Mouse (Mus musculus): Measurements from ENCODE around the gene Sh3tc1. TPM values are rescaled to one million over a fixed set of nuclear protein-coding genes. Genes with fewer than 3 reads are reported as not detected.

Sh3tc1 gene
- polyA plus RNA-seq, 1 experiment from 2014 or later: 9.2 TPM

- 62% methylated on average over 7 of the region's 7 CpGs for WGBS
- H3K9me3 ChIP-seq: no peaks in the 10 kb centered on the region
- H3K27me3 ChIP-seq (replicated peaks): peaks cover 12% of the 10 kb centered on the region
- no peak overlapping the region for H3K9ac ChIP-seq
- H3K27ac ChIP-seq (replicated peaks): no peak overlapping the region
- H3K4me2 ChIP-seq: no peak overlapping the region
- H3K4me1 ChIP-seq: no peaks in the 10 kb centered on the region
- no peak for ATAC-seq (ENCODE audit: extremely low read depth, insufficient number of reproducible peaks, low FRiP score, low TSS enrichment)
- no peak overlapping the region for H3K4me3 ChIP-seq
- no peaks in the 10 kb centered on the region for H3K36me3 ChIP-seq
Observed at GRCm38 (mm10) chr5:35751016-35751415, 11.2 kb upstream of the Sh3tc1 start.

GRCm38 (mm10) chr5:35750026-35750425, 10.2 kb upstream of the Sh3tc1 start:
- WGBS: 82% methylated on average over 1 of the region's 1 CpGs
- peaks cover 7% of the 10 kb centered on the region; the same call in 1 of the 2 replicates for H3K27me3 ChIP-seq (replicated peaks)
- ATAC-seq (ENCODE audit: extremely low read depth, insufficient number of reproducible peaks, low FRiP score, low TSS enrichment): no peak

GRCm38 (mm10) chr5:35749416-35749815, 9.6 kb upstream of the Sh3tc1 start:
- no peak overlapping the region for H3K27ac ChIP-seq (replicated peaks)
- WGBS: 59% methylated on average over 3 of the region's 3 CpGs
- peaks cover 4% of the 10 kb centered on the region; the same call in 1 of the 2 replicates for H3K27me3 ChIP-seq (replicated peaks)
- H3K4me3 ChIP-seq: no peak overlapping the region
- H3K4me1 ChIP-seq: no peaks in the 10 kb centered on the region
- no peaks in the 10 kb centered on the region for H3K36me3 ChIP-seq
- no peak for ATAC-seq (ENCODE audit: extremely low read depth, insufficient number of reproducible peaks, low FRiP score, low TSS enrichment)
- no peaks in the 10 kb centered on the region for H3K9me3 ChIP-seq
- H3K4me2 ChIP-seq: no peak overlapping the region
- no peak overlapping the region for H3K9ac ChIP-seq

More at GRCm38 (mm10) chr5:35750026-35750425, 10.2 kb upstream of the Sh3tc1 start:
- no peak overlapping the region for H3K9ac ChIP-seq
- H3K9me3 ChIP-seq: no peaks in the 10 kb centered on the region
- H3K27ac ChIP-seq (replicated peaks): no peak overlapping the region
- no peak overlapping the region for H3K4me2 ChIP-seq
- H3K4me1 ChIP-seq: no peaks in the 10 kb centered on the region
- H3K4me3 ChIP-seq: no peak overlapping the region
- no peaks in the 10 kb centered on the region for H3K36me3 ChIP-seq

GRCm38 (mm10) chr5:35746910-35747309, 7.1 kb upstream of the Sh3tc1 start:
- Histone ChIP-seq H3K9ac (no peak overlapping the region), H3K27ac (replicated peaks) (no peak overlapping the region), H3K4me1 (no peaks in the 10 kb centered on the region), H3K4me3 (no peak overlapping the region), H3K36me3 (no peaks in the 10 kb centered on the region), H3K9me3 (no peaks in the 10 kb centered on the region), H3K4me2 (no peak overlapping the region), H3K27me3 (replicated peaks) (0 out of 2 replicates have a peak, but pooled peaks cover under 1% of the 10 kb centered on the region)
- no peak for ATAC-seq (ENCODE audit: extremely low read depth, insufficient number of reproducible peaks, low FRiP score, low TSS enrichment)
- 25% methylated on average over 4 of the region's 4 CpGs for WGBS

GRCm38 (mm10) chr5:35745406-35745805, 5.6 kb upstream of the Sh3tc1 start:
- Histone ChIP-seq H3K4me1 (peaks cover 11% of the 10 kb centered on the region), H3K27ac (replicated peaks) (no peak overlapping the region), H3K4me2 (no peak overlapping the region), H3K36me3 (no peaks in the 10 kb centered on the region), H3K9ac (no peak overlapping the region), H3K4me3 (no peak overlapping the region), H3K9me3 (no peaks in the 10 kb centered on the region), H3K27me3 (replicated peaks) (peaks cover 12% of the 10 kb centered on the region; the same call in 1 of the 2 replicates)
- 74% methylated on average over 5 of the region's 5 CpGs for WGBS
- ATAC-seq (ENCODE audit: extremely low read depth, insufficient number of reproducible peaks, low FRiP score, low TSS enrichment): no peak

GRCm38 (mm10) chr5:35743990-35744722, 4.4 kb upstream of the Sh3tc1 start:
- Histone ChIP-seq H3K4me3 (no peak overlapping the region), H3K36me3 (no peaks in the 10 kb centered on the region), H3K27me3 (replicated peaks) (peaks cover 21% of the 10 kb centered on the region; the same call in 1 of the 2 replicates), H3K4me2 (no peak overlapping the region), H3K9ac (no peak overlapping the region), H3K27ac (replicated peaks) (no peak overlapping the region), H3K9me3 (no peaks in the 10 kb centered on the region), H3K4me1 (peaks cover 23% of the 10 kb centered on the region)
- WGBS: 72% methylated on average over 7 of the region's 7 CpGs
- ATAC-seq (ENCODE audit: extremely low read depth, insufficient number of reproducible peaks, low FRiP score, low TSS enrichment): no peak

GRCm38 (mm10) chr5:35743238-35743951, 3.6 kb upstream of the Sh3tc1 start:
- no peak overlapping the region for H3K27ac ChIP-seq (replicated peaks)
- no peaks in the 10 kb centered on the region for H3K36me3 ChIP-seq
- no peak overlapping the region for H3K4me3 ChIP-seq
- no peak overlapping the region for H3K9ac ChIP-seq
- WGBS: 68% methylated on average over 8 of the region's 8 CpGs
- no peaks in the 10 kb centered on the region for H3K9me3 ChIP-seq
- peaks cover 31% of the 10 kb centered on the region for H3K4me1 ChIP-seq
- ATAC-seq (ENCODE audit: extremely low read depth, insufficient number of reproducible peaks, low FRiP score, low TSS enrichment): no peak
- no peak overlapping the region for H3K4me2 ChIP-seq
- H3K27me3 ChIP-seq (replicated peaks): peaks cover 24% of the 10 kb centered on the region; the same call in 1 of the 2 replicates

GRCm38 (mm10) chr5:35741225-35741820, 1.5 kb upstream of the Sh3tc1 start:
- H3K4me1 ChIP-seq: peaks cover 50% of the 10 kb centered on the region
- WGBS: 48% methylated on average over 13 of the region's 13 CpGs
- no peak overlapping the region for H3K9ac ChIP-seq
- H3K36me3 ChIP-seq: no peaks in the 10 kb centered on the region
- no peak overlapping the region for H3K4me2 ChIP-seq
- no peaks in the 10 kb centered on the region for H3K9me3 ChIP-seq
- H3K27me3 ChIP-seq (replicated peaks): peaks cover 24% of the 10 kb centered on the region; the same call in 1 of the 2 replicates
- ATAC-seq (ENCODE audit: extremely low read depth, insufficient number of reproducible peaks, low FRiP score, low TSS enrichment): no peak
- H3K4me3 ChIP-seq: no peak overlapping the region
- H3K27ac ChIP-seq (replicated peaks): no peak overlapping the region

- no peak for ATAC-seq (ENCODE audit: extremely low read depth, insufficient number of reproducible peaks, low FRiP score, low TSS enrichment)
- no peak overlapping the region for H3K27ac ChIP-seq (replicated peaks)
- no peak overlapping the region for H3K4me2 ChIP-seq
- H3K36me3 ChIP-seq: no peaks in the 10 kb centered on the region
- H3K9me3 ChIP-seq: no peaks in the 10 kb centered on the region
- H3K4me1 ChIP-seq: peaks cover 50% of the 10 kb centered on the region
- H3K4me3 ChIP-seq: no peak overlapping the region
- H3K27me3 ChIP-seq (replicated peaks): peaks cover 26% of the 10 kb centered on the region; the same call in 1 of the 2 replicates
- WGBS: 19% methylated on average over 10 of the region's 10 CpGs
- H3K9ac ChIP-seq: no peak overlapping the region
Observed at GRCm38 (mm10) chr5:35740716-35741115, 929 bp upstream of the Sh3tc1 start.

- no peak overlapping the region for H3K27ac ChIP-seq (replicated peaks)
Observed at GRCm38 (mm10) chr5:35739005-35739404, 782 bp downstream of the Sh3tc1 start.

GRCm38 (mm10) chr5:35737231-35737901, 2.4 kb downstream of the Sh3tc1 start:
- H3K4me2 ChIP-seq: peak overlapping the region; percentile 36
- no peak for ATAC-seq (ENCODE audit: extremely low read depth, insufficient number of reproducible peaks, low FRiP score, low TSS enrichment)

More at GRCm38 (mm10) chr5:35739005-35739404, 782 bp downstream of the Sh3tc1 start:
- H3K9me3 ChIP-seq: no peaks in the 10 kb centered on the region
- no peak overlapping the region for H3K9ac ChIP-seq
- WGBS: 81% methylated on average over 2 of the region's 2 CpGs
- no peak overlapping the region for H3K4me3 ChIP-seq
- peaks cover 28% of the 10 kb centered on the region; the same call in 1 of the 2 replicates for H3K27me3 ChIP-seq (replicated peaks)
- H3K4me1 ChIP-seq: peaks cover 50% of the 10 kb centered on the region
- H3K4me2 ChIP-seq: peak overlapping the region; percentile 40; the same call in 1 of the 2 replicates
- ATAC-seq (ENCODE audit: extremely low read depth, insufficient number of reproducible peaks, low FRiP score, low TSS enrichment): no peak
- no peaks in the 10 kb centered on the region for H3K36me3 ChIP-seq

More at GRCm38 (mm10) chr5:35737231-35737901, 2.4 kb downstream of the Sh3tc1 start:
- Histone ChIP-seq H3K4me1 (peaks cover 55% of the 10 kb centered on the region), H3K9me3 (no peaks in the 10 kb centered on the region), H3K36me3 (no peaks in the 10 kb centered on the region), H3K4me3 (no peak overlapping the region), H3K27me3 (replicated peaks) (peaks cover 28% of the 10 kb centered on the region; the same call in 1 of the 2 replicates), H3K9ac (no peak overlapping the region), H3K27ac (replicated peaks) (peak overlapping the region; percentile 61)
- WGBS: 31% methylated on average over 20 of the region's 20 CpGs
